Mouse (Mus musculus) intestine, embryonic 15.5 days (tissue): ENCODE data around the gene Acap2. TPM values are rescaled to one million over a fixed set of nuclear protein-coding genes. Genes with fewer than 3 reads are reported as not detected.
A peak's percentile ranks its signal among the peaks of the same experiment; 100 is the strongest.

Experiments
- ATAC-seq: fragments of 200-750 bp; cut with Nextera tagmentation; 2 replicates; pipeline ENCODE4 v1.8.0; 2017; ENCODE audit warnings: moderate TSS enrichment, moderate library complexity
- H3K27ac ChIP-seq: fragments of 300-500 bp; sonication (generic); 2 replicates; pipeline ENCODE4 v1.5.1; 2015; ENCODE audit warnings: mild to moderate bottlenecking, inconsistent platforms
- H3K27me3 ChIP-seq: fragments of 300-500 bp; sonication (generic); replicated peaks from 2 replicates; pipeline ENCODE4 v1.6.1; 2015; ENCODE audit warnings: inconsistent platforms
- H3K36me3 ChIP-seq: fragments of 300-500 bp; sonication (generic); 2 replicates; pipeline ENCODE4 v1.6.1; 2015; ENCODE audit warnings: inconsistent platforms
- H3K4me1 ChIP-seq: fragments of 300-500 bp; sonication (generic); replicated peaks from 2 replicates; pipeline ENCODE4 v1.6.1; 2015; ENCODE audit warnings: inconsistent platforms
- H3K4me2 ChIP-seq: fragments of 300-500 bp; sonication (generic); replicated peaks from 2 replicates; pipeline ENCODE4 v1.6.1; 2015; ENCODE audit warnings: mild to moderate bottlenecking, inconsistent platforms
- H3K4me3 ChIP-seq: fragments of 300-500 bp; sonication (generic); replicated peaks from 2 replicates; pipeline ENCODE4 v1.5.1; 2015; ENCODE audit warnings: inconsistent platforms
- H3K9ac ChIP-seq: fragments of 300-500 bp; sonication (generic); 2 replicates; pipeline ENCODE4 v1.6.1; 2015; ENCODE audit warnings: inconsistent platforms
- H3K9me3 ChIP-seq: fragments of 300-500 bp; sonication (generic); 2 replicates; pipeline ENCODE4 v1.6.1; 2016; ENCODE audit warnings: inconsistent platforms
- WGBS: fragments of 180-500 bp; shearing (Covaris S2); methylation state at CpG from one replicate; pipeline ENCODE4 v1.1.7; 2015; 5-methylcytosine and 5-hydroxymethylcytosine counted together
- polyA plus RNA-seq: library from polyadenylated mRNA; unstranded; fragments of >200 nt; fragmentation: Nextera tagmentation; extraction: Ambion mirVana; gene quantifications from 2 replicates; pipeline ENCODE4 v1.2.1, GENCODE M21; 2015

The Acap2 gene
- polyA plus RNA-seq, 1 experiment from 2014 or later: 18.6 TPM

DNA sequence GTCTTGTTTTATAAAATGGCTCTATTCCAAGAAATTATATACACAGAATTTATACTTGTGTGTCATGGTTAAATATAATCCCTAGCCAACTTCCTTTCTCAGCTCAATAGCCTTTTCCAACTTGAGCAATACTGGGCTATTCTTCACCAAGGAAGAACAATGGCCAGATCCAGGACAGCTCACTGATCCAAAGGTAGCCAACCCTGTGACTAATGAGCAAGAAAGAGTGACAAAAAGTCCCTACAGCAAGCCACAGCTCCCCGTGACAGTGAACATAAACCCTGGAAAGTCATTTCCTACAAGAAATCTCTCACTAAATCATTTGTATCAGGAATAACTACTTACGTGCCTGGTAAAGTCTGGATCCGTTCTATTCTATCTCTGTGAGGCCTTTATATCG is 35.6 kb downstream of the Acap2 start:
- Histone ChIP-seq H3K27me3 (no peaks in the 10 kb centered on the region), H3K4me1 (peaks cover 25% of the 10 kb centered on the region), H3K36me3 (no peaks in the 10 kb centered on the region), H3K9ac (no peak overlapping the region), H3K9me3 (no peaks in the 10 kb centered on the region), H3K27ac (no peak overlapping the region), H3K4me2 (no peak overlapping the region), H3K4me3 (no peak overlapping the region)
- no peak for ATAC-seq
- 69% methylated on average over 4 of the region's 4 CpGs for WGBS

- no peak overlapping the region for H3K4me3 ChIP-seq
- H3K4me2 ChIP-seq: no peak overlapping the region
- no peaks in the 10 kb centered on the region for H3K36me3 ChIP-seq
- H3K9me3 ChIP-seq: no peaks in the 10 kb centered on the region
- H3K9ac ChIP-seq: no peak overlapping the region
- H3K4me1 ChIP-seq: peaks cover 21% of the 10 kb centered on the region
- no peak for ATAC-seq
- no peak overlapping the region for H3K27ac ChIP-seq
- 88% methylated on average over 4 of the region's 4 CpGs for WGBS
- no peaks in the 10 kb centered on the region for H3K27me3 ChIP-seq
Measured at GRCm38 (mm10) chr16:31164125-31164524, 36.9 kb downstream of the Acap2 start.

GRCm38 (mm10) chr16:31160486-31160885 is 40.6 kb downstream of the Acap2 start:
- H3K27me3 ChIP-seq: no peaks in the 10 kb centered on the region
- ATAC-seq: no peak
- H3K36me3 ChIP-seq: peaks cover 23% of the 10 kb centered on the region
- peaks cover 2% of the 10 kb centered on the region; the same call in 1 of the 2 replicates for H3K9me3 ChIP-seq
- no peak overlapping the region for H3K4me2 ChIP-seq
- WGBS: 65% methylated on average over 6 of the region's 6 CpGs
- H3K4me1 ChIP-seq: 0 out of 2 replicates have a peak, but pooled peaks cover 7% of the 10 kb centered on the region
- H3K9ac ChIP-seq: no peak overlapping the region
- H3K4me3 ChIP-seq: no peak overlapping the region
- H3K27ac ChIP-seq: no peak overlapping the region

DNA sequence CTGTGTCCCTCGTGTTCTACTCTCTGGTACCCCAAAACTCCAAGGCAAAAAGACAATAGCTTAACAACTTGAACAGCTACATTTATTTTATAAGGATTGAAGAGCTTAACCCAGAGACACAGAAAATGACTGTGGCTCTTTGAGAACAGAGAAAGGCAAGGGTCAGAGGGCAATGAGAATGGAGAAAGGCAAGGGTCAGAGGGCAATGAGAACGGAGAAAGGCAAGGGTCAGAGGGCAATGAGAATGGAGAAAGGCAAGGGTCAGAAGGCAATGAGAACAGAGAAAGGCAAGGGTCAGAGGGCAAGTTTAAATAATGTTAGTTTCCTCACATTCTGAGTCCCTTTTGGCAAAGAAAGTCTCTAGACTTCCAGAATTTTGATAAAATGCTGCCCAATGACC is 41.6 kb downstream of the Acap2 start:
- Histone ChIP-seq H3K36me3 (peaks cover 28% of the 10 kb centered on the region), H3K27me3 (no peaks in the 10 kb centered on the region), H3K4me2 (no peak overlapping the region), H3K4me1 (0 out of 2 replicates have a peak, but pooled peaks cover 4% of the 10 kb centered on the region), H3K9me3 (peaks cover 2% of the 10 kb centered on the region; the same call in 1 of the 2 replicates), H3K4me3 (no peak overlapping the region), H3K9ac (no peak overlapping the region), H3K27ac (no peak overlapping the region)
- 65% methylated on average over 2 of the region's 2 CpGs for WGBS
- no peak for ATAC-seq

GRCm38 (mm10) chr16:31149841-31150240 is 51.2 kb downstream of the Acap2 start:
- H3K4me2 ChIP-seq: no peak overlapping the region
- 0 out of 2 replicates have a peak, but pooled peaks cover 3% of the 10 kb centered on the region for H3K36me3 ChIP-seq
- H3K27me3 ChIP-seq: no peaks in the 10 kb centered on the region
- no peaks in the 10 kb centered on the region for H3K4me1 ChIP-seq
- H3K4me3 ChIP-seq: no peak overlapping the region
- ATAC-seq: no peak
- 93% methylated on average over 4 of the region's 4 CpGs for WGBS
- no peak overlapping the region for H3K9ac ChIP-seq
- H3K27ac ChIP-seq: no peak overlapping the region
- no peaks in the 10 kb centered on the region for H3K9me3 ChIP-seq

- Histone ChIP-seq H3K4me3 (no peak overlapping the region), H3K9ac (no peak overlapping the region), H3K4me1 (no peaks in the 10 kb centered on the region), H3K27me3 (no peaks in the 10 kb centered on the region), H3K9me3 (no peaks in the 10 kb centered on the region), H3K4me2 (no peak overlapping the region), H3K27ac (no peak overlapping the region), H3K36me3 (0 out of 2 replicates have a peak, but pooled peaks cover 3% of the 10 kb centered on the region)
- 81% methylated on average over 6 of the region's 6 CpGs for WGBS
- no peak for ATAC-seq
Measured at GRCm38 (mm10) chr16:31148891-31149290, 52.2 kb downstream of the Acap2 start.

DNA sequence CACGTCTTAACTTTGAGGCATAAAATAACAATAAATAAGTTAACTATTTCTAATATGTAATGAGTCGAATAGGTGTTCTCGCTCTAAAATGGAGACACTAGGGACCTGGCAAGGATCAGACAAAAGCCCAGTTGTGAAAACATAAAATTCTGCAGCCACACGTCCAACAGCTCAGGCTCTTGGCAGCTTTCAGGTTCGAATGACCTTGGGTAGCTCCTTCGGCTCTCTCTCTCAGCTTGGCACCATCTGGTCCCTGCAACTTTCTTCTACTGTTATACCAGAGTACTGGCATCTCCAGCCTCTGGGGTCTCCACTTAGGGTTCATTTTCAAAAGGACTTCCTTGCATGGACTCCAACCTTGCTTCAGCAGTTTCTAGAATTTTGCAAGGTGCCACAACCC is 53.3 kb downstream of the Acap2 start:
- no peaks in the 10 kb centered on the region for H3K4me1 ChIP-seq
- no peak overlapping the region for H3K27ac ChIP-seq
- H3K4me3 ChIP-seq: no peak overlapping the region
- no peak overlapping the region for H3K4me2 ChIP-seq
- no peak overlapping the region for H3K9ac ChIP-seq
- WGBS: 91% methylated on average over 6 of the region's 6 CpGs
- H3K36me3 ChIP-seq: 0 out of 2 replicates have a peak, but pooled peaks cover 3% of the 10 kb centered on the region
- H3K27me3 ChIP-seq: no peaks in the 10 kb centered on the region
- no peak for ATAC-seq
- no peaks in the 10 kb centered on the region for H3K9me3 ChIP-seq

DNA sequence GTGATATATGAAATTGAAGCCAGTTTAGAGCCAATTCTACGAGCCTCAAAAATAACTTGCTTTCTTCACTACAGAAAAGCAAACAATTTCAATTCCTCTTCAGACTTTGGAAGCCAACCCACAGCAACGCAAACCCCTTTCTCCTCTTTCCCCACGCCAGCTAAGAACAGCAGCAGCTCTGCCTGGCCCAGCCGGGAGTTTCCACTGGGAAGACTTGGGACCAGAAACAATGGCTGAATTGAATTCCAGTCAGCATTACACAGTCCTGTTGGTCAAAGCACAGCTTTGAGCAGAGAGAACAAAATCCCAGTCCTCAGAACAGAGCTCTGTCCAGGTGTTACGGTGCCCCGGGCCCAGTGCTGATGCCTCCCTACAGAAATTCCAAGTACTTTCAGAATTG is 59.1 kb downstream of the Acap2 start:
- H3K9ac ChIP-seq: no peak overlapping the region
- no peak for ATAC-seq
- H3K27ac ChIP-seq: no peak overlapping the region
- no peaks in the 10 kb centered on the region for H3K27me3 ChIP-seq
- H3K4me1 ChIP-seq: no peaks in the 10 kb centered on the region
- no peaks in the 10 kb centered on the region for H3K9me3 ChIP-seq
- WGBS: 76% methylated on average over 6 of the region's 6 CpGs
- H3K4me2 ChIP-seq: no peak overlapping the region
- no peaks in the 10 kb centered on the region for H3K36me3 ChIP-seq
- H3K4me3 ChIP-seq: no peak overlapping the region

- no peak overlapping the region for H3K9ac ChIP-seq
- H3K4me3 ChIP-seq: no peak overlapping the region
- H3K4me2 ChIP-seq: no peak overlapping the region
- no peaks in the 10 kb centered on the region for H3K36me3 ChIP-seq
- no peak for ATAC-seq
- 0 out of 2 replicates have a peak, but pooled peaks cover 4% of the 10 kb centered on the region for H3K4me1 ChIP-seq
- no peak overlapping the region for H3K27ac ChIP-seq
- H3K27me3 ChIP-seq: no peaks in the 10 kb centered on the region
- no peaks in the 10 kb centered on the region for H3K9me3 ChIP-seq
- 73% methylated on average over 13 of the region's 13 CpGs for WGBS
Measured at GRCm38 (mm10) chr16:31136616-31137253, 64.3 kb downstream of the Acap2 start.

GRCm38 (mm10) chr16:31135519-31135918 is 65.5 kb downstream of the Acap2 start:
- H3K4me1 ChIP-seq: 0 out of 2 replicates have a peak, but pooled peaks cover 4% of the 10 kb centered on the region
- H3K9me3 ChIP-seq: no peaks in the 10 kb centered on the region
- H3K27ac ChIP-seq: no peak overlapping the region
- no peak overlapping the region for H3K4me2 ChIP-seq
- H3K36me3 ChIP-seq: no peaks in the 10 kb centered on the region
- WGBS: 60% methylated on average over 8 of the region's 8 CpGs
- no peaks in the 10 kb centered on the region for H3K27me3 ChIP-seq
- no peak overlapping the region for H3K9ac ChIP-seq
- no peak for ATAC-seq
- H3K4me3 ChIP-seq: no peak overlapping the region

- Histone ChIP-seq H3K27me3 (no peaks in the 10 kb centered on the region), H3K27ac (no peak overlapping the region), H3K9ac (no peak overlapping the region), H3K36me3 (0 out of 2 replicates have a peak, but pooled peaks cover 4% of the 10 kb centered on the region), H3K4me3 (no peak overlapping the region), H3K4me2 (no peak overlapping the region), H3K4me1 (0 out of 2 replicates have a peak, but pooled peaks cover 4% of the 10 kb centered on the region), H3K9me3 (no peaks in the 10 kb centered on the region)
- 43% methylated on average over 5 of the region's 5 CpGs for WGBS
- peak; percentile 53 for ATAC-seq
Measured at GRCm38 (mm10) chr16:31131531-31131930, 69.5 kb downstream of the Acap2 start.

DNA sequence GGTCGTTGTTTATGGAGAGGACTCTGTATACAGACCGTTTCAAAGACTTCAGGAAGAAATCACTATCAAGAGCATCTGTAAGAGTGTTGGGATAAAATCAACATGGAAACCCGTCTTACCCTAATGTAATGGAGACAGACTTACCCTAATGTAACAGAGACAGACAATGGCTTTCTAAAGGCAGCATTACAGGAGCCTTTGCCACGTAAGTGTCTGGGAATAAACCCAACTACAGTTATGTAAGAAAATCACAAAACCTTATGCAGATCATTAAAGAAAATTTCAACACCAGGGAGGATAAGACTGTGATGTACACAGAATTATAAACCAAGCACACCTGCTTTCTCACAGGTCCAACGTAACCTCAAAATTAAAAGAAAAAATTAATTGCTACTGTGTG is 72.9 kb downstream of the Acap2 start:
- Histone ChIP-seq H3K4me2 (no peak overlapping the region), H3K27me3 (no peaks in the 10 kb centered on the region), H3K9me3 (no peaks in the 10 kb centered on the region), H3K4me3 (no peak overlapping the region), H3K27ac (no peak overlapping the region), H3K36me3 (peaks cover 5% of the 10 kb centered on the region; the same call in 1 of the 2 replicates), H3K4me1 (0 out of 2 replicates have a peak, but pooled peaks cover 4% of the 10 kb centered on the region), H3K9ac (no peak overlapping the region)
- ATAC-seq: no peak
- WGBS: 79% methylated on average over 5 of the region's 5 CpGs

DNA sequence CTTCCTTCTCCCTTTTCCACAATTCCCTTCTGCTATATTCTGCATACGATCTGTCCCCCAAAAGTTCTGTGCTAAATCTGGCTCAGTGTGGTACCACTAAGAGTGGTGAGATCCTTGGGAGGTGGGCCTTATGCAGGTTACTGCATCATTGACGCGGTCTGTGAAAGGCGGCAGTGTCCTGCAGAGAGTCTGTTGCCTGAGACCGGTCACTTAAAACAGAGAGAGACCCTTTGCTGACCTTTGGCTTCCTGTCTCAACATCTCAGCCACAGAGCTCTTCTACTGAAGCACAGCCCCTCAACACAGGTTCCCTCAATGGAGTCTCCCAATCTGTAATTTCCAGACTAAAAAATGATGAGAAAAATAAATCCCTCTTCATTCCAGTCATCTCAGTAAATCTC is 76.1 kb downstream of the Acap2 start:
- 74% methylated on average over 5 of the region's 5 CpGs for WGBS
- H3K4me2 ChIP-seq: no peak overlapping the region
- no peaks in the 10 kb centered on the region for H3K27me3 ChIP-seq
- H3K4me3 ChIP-seq: no peak overlapping the region
- no peaks in the 10 kb centered on the region for H3K9me3 ChIP-seq
- H3K27ac ChIP-seq: no peak overlapping the region
- H3K4me1 ChIP-seq: no peaks in the 10 kb centered on the region
- H3K36me3 ChIP-seq: peaks cover 14% of the 10 kb centered on the region; the same call in 1 of the 2 replicates
- no peak overlapping the region for H3K9ac ChIP-seq
- ATAC-seq: no peak
